Mouse (Mus musculus) heart, postnatal 0 days (tissue): Measurements from ENCODE around the gene Tmem81.

Source experiments
- CTCF ChIP-seq: IDR thresholded peaks from 2 replicates; pipeline ENCODE4 v1.5.1; 2016; ENCODE audit warnings: antibody characterized with exemption, control low read depth, low read depth
- EP300 ChIP-seq: IDR thresholded peaks from 2 replicates; pipeline ENCODE4 v1.6.1; 2016; ENCODE audit warnings: antibody characterized with exemption, low read depth

DNA sequence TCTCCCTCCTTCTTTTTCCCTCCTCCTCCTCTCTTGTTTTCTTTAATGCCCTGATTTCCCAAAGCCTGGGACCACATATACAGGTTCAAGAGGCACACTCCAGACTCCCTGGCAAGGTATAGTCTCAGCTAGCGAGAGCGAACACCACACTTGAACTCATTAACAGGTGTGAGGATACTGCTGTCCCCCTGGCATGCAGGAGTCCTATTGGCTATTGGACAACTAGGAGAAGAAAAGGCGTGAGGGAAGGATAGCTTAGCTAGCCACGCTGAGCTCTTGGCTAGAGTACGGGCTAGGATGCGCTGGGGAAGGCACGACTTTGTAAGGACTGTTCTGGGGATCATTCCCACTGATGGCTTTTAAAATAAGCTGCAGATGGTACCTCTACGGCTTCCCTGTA, 6.1 kb downstream of the Tmem81 start:
- TF ChIP-seq CTCF (no peak), EP300 (no peak)
